Mouse (Mus musculus) lung, postnatal 0 days (tissue): ENCODE measurements at regions not wholly inside any gene's neighbourhood (a gene's known extent, or its start where the extent isn't known, plus 50 kb on each side); places are given as distances from the start of the nearest gene placed in this dataset.

ENCODE experiments used
- ATAC-seq: fragments of 200-750 bp; cut with Nextera tagmentation; 2 replicates; pipeline ENCODE4 v1.8.0; 2017; ENCODE audit warnings: moderate library complexity
- DNase-seq: peaks from one replicate; pipeline ENCODE4 v3.0.0-alpha.2; 2016; ENCODE audit warnings: low spot score
- H3K27ac ChIP-seq: fragments of 300-500 bp; sonication (generic); 2 replicates; pipeline ENCODE4 v1.5.1; 2014; ENCODE audit warnings: antibody characterized with exemption, mild to moderate bottlenecking, low read length, mixed read lengths
- H3K27me3 ChIP-seq: fragments of 300-500 bp; sonication (generic); replicated peaks from 2 replicates; pipeline ENCODE4 v1.6.1; 2014; ENCODE audit warnings: low read length, mixed read lengths; ENCODE audit not compliant: insufficient read depth
- H3K36me3 ChIP-seq: fragments of 300-500 bp; sonication (generic); 2 replicates; pipeline ENCODE4 v1.6.1; 2014; ENCODE audit warnings: low read length, mixed read lengths; ENCODE audit not compliant: insufficient read depth
- H3K4me1 ChIP-seq: fragments of 300-500 bp; sonication (generic); 2 replicates; pipeline ENCODE4 v1.6.1; 2014; ENCODE audit warnings: antibody characterized with exemption, low read depth, low read length, mixed read lengths; ENCODE audit not compliant: insufficient read depth
- H3K4me2 ChIP-seq: fragments of 300-500 bp; sonication (generic); replicated peaks from 2 replicates; pipeline ENCODE4 v1.6.1; 2014; ENCODE audit warnings: low read depth, mild to moderate bottlenecking, low read length, moderate library complexity, mixed read lengths
- H3K4me3 ChIP-seq: fragments of 300-500 bp; sonication (generic); 2 replicates; pipeline ENCODE4 v1.5.1; 2014; ENCODE audit warnings: low read depth, low read length
- H3K9ac ChIP-seq: fragments of 300-500 bp; sonication (generic); replicated peaks from 2 replicates; pipeline ENCODE4 v1.6.1; 2014; ENCODE audit warnings: low read depth, mild to moderate bottlenecking
- H3K9me3 ChIP-seq: fragments of 300-500 bp; sonication (generic); 2 replicates; pipeline ENCODE4 v1.6.1; 2016; ENCODE audit warnings: low read length, mixed read lengths
- CTCF ChIP-seq: IDR thresholded peaks from 2 replicates; pipeline ENCODE4 v1.5.1; 2016; ENCODE audit warnings: antibody characterized with exemption, mild to moderate bottlenecking
- EP300 ChIP-seq: IDR thresholded peaks from 2 replicates; pipeline ENCODE4 v1.6.1; 2016; ENCODE audit warnings: antibody characterized with exemption, mild to moderate bottlenecking, control low read depth
- WGBS: fragments of 180-500 bp; shearing (Covaris S2); extraction: QIAGEN DNeasy Blood & Tissue Kit; methylation state at CpG from one replicate; pipeline ENCODE4 v1.1.7; 2014; 5-methylcytosine and 5-hydroxymethylcytosine counted together

DNA sequence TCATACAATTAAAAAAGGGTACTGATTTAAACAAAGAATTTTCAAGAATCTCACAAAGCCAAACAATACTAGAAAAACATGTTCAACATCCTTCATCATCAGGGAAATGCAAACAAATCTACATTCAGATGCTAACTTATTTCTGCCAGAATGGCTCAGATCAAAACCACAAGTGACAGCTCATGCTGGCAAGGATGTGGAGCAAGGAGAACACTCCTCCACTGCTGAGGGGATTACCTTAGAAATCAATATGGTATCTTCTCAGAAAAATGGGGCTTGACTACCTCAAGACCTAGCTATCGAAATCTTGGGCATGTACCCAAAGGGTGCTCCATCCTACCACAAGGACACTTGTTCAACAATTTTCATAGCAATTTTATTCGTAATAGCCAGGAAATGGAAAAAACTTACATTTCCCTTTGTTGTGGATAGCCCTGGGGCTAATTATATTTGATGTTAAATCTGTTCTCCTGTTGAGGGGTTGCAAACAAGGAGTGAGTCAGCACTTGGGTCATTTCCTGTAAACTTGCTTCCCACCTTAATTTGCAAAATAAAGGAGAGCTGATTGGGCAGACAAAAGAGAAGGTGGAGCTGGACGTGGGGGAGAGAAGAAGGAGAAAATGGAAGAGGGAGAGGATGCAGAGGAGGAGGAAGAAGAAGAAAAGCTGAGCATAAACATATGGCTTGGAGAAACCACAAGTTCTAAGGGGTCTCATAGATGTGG lies 113.3 kb upstream of the B430305J03Rik start:
- DNase-seq, result no peak
- Histone ChIP-seq H3K9ac (no peak overlapping the region), H3K4me1 (no peaks in the 10 kb centered on the region), H3K27ac (no peak overlapping the region), H3K27me3 (no peaks in the 10 kb centered on the region), H3K4me3 (no peak overlapping the region), H3K4me2 (no peak overlapping the region), H3K36me3 (no peaks in the 10 kb centered on the region), H3K9me3 (no peaks in the 10 kb centered on the region)
- TF ChIP-seq EP300 (no peak), CTCF (no peak)
- WGBS, result 69% methylated on average over 3 of the region's 3 CpGs
- ATAC-seq, result no peak

DNA sequence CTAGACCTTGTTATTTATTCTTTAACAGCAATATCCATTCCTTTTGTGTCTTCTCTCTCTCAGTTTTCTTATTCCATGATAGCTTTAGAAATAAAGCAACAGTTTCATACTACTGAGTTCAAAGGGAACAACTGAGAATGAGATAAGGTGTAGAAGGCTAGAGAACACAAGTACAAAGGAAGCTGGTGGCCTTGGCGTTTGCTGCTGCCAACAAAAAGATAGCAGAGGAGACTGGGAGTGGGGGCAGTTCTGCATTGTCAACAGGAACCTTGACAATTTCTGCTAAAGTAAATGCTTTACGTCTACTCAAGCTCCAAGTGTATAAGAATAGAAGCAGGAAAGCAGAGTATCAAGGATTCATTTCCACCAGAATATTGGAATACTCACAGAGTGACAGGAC lies 109.3 kb upstream of the B430305J03Rik start:
- ATAC-seq, result no peak
- 21% methylated on average over 2 of the region's 2 CpGs for WGBS
- Histone ChIP-seq H3K4me1 (no peaks in the 10 kb centered on the region), H3K27ac (no peak overlapping the region), H3K4me2 (no peak overlapping the region), H3K36me3 (no peaks in the 10 kb centered on the region), H3K4me3 (no peak overlapping the region), H3K9me3 (no peaks in the 10 kb centered on the region), H3K9ac (no peak overlapping the region), H3K27me3 (no peaks in the 10 kb centered on the region)
- no peak for TF ChIP-seq CTCF
- no peak for TF ChIP-seq EP300
- DNase-seq, result no peak

DNA sequence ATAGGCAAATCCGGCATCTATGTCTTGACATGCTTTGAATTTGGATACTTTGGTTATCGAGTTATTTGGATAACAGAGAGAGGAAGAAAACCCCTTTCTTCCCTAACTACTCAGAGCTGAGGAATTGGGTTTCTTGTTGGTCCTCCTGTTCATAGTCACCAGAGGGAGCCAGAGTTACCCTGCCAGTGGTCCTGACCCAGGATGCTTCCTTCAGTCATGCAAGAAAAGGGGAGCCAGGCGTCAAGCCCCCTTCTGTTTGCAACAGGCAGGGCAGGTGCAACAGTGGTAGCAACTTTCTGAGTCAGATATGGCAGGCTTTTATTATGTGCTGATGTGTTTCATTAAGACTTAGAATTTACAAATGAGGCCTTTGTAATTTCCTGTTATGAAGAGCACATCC lies 101.4 kb upstream of the B430305J03Rik start:
- Histone ChIP-seq H3K36me3 (no peaks in the 10 kb centered on the region), H3K27ac (no peak overlapping the region), H3K27me3 (no peaks in the 10 kb centered on the region), H3K4me1 (no peaks in the 10 kb centered on the region), H3K9ac (no peak overlapping the region), H3K9me3 (no peaks in the 10 kb centered on the region), H3K4me2 (no peak overlapping the region), H3K4me3 (no peak overlapping the region)
- 23% methylated on average over 3 of the region's 3 CpGs for WGBS
- no peak for ATAC-seq
- DNase-seq, result peak; percentile 16
- TF ChIP-seq CTCF (peak; percentile 66), EP300 (no peak)

DNA sequence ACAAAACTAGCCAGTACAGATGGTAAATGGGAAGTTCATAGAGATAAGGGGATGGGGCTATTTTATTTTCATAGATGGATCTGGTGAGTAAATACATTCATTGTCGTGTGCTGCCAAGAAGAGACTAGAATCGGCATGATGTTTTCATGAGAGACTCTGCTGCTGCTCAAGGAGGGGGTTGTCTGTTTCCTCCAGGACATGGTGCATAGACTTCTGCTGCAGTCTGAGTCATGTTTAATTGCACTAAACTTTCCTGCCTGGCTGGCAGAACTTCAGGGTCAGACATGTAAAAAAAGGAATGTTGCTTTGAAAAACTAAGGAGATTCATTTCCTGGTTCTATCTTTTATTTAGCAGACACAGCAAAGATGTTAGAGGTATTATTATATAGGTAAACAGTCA lies 100.9 kb upstream of the B430305J03Rik start:
- TF ChIP-seq CTCF (no peak), EP300 (no peak)
- DNase-seq (no peak), ATAC-seq (no peak)
- 46% methylated on average over 2 of the region's 2 CpGs for WGBS
- Histone ChIP-seq H3K4me2 (no peak overlapping the region), H3K4me3 (no peak overlapping the region), H3K9ac (no peak overlapping the region), H3K27ac (no peak overlapping the region), H3K4me1 (no peaks in the 10 kb centered on the region), H3K9me3 (no peaks in the 10 kb centered on the region), H3K36me3 (no peaks in the 10 kb centered on the region), H3K27me3 (no peaks in the 10 kb centered on the region)

DNA sequence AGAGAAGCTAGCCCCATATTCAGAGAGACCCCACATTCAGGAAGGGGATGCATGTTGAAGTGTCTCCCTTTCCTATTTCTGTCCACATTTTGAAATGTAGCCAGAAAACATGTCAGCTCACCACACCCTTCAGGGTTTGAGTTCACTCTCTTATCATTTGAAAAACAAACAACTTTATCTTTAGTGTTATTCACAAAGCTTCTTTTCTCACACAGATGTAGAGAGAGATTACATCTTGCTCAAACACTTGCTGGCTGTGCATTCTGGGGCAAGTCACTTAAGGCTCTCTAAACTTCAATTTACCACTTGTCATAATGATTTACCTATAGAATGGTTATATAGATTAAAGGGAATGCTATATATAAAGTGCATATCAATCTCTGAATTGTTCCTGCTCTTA lies 94.3 kb upstream of the B430305J03Rik start:
- DNase-seq (no peak), ATAC-seq (no peak)
- TF ChIP-seq CTCF, result no peak
- no peak for TF ChIP-seq EP300
- Histone ChIP-seq H3K4me1 (no peaks in the 10 kb centered on the region), H3K27ac (no peak overlapping the region), H3K4me3 (no peak overlapping the region), H3K36me3 (no peaks in the 10 kb centered on the region), H3K4me2 (no peak overlapping the region), H3K27me3 (no peaks in the 10 kb centered on the region), H3K9me3 (no peaks in the 10 kb centered on the region), H3K9ac (no peak overlapping the region)

DNA sequence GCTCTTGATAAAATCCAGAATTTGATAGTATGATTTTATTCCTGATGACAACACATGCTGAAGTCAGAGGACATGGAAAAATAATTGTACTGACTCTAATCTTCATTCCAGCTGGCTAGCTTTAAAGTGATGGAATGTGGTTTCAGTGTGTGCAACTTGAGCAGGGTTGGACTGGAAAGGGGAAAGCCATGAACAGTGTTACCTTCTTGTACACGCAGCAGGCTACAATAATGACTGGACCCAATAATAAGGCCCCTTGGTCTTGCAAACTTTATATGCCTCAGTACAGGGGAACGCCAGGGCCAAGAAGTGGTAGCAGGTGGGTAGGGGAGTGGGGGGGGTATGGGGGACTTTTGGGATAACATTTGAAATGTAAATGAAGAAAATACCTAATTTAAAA lies 90.8 kb upstream of the B430305J03Rik start:
- Histone ChIP-seq H3K27me3 (no peaks in the 10 kb centered on the region), H3K36me3 (no peaks in the 10 kb centered on the region), H3K9me3 (no peaks in the 10 kb centered on the region), H3K27ac (no peak overlapping the region), H3K4me3 (no peak overlapping the region), H3K9ac (no peak overlapping the region), H3K4me1 (no peaks in the 10 kb centered on the region), H3K4me2 (no peak overlapping the region)
- TF ChIP-seq CTCF (no peak), EP300 (no peak)
- ATAC-seq (no peak), DNase-seq (no peak)
- WGBS, result 78% methylated on average over 2 of the region's 2 CpGs
